Mouse (Mus musculus) CD4-positive helper T cell, adult 2 months (primary cell): ENCODE measurements around the gene Actr1b.

Source experiments
- DNase-seq: peaks from one replicate; pipeline ENCODE4 v3.0.0-alpha.2; 2012; ENCODE audit warnings: low read depth, missing footprints, low spot score

The Actr1b gene

GRCm38 (mm10) chr1:36714311-36714710 lies at the start of gene Actr1b:
TSS of gene Actr1b (minus strand) at chr1:36714422.
- no peak for DNase-seq

GRCm38 (mm10) chr1:36761568-36761967 lies 47.3 kb upstream of the Actr1b start, which contains the start of gene Zap70:
TSS of gene Zap70 (plus strand) at chr1:36761798.
- DNase-seq, result peak; percentile 95

- peak; percentile 68 for DNase-seq
Measured at GRCm38 (mm10) chr1:36761061-36761460, 46.8 kb upstream of the Actr1b start.

- DNase-seq, result peak; percentile 86
Measured at GRCm38 (mm10) chr1:36760401-36760800, 46.2 kb upstream of the Actr1b start.

- no peak for DNase-seq
Measured at GRCm38 (mm10) chr1:36759076-36759475, 44.9 kb upstream of the Actr1b start.

GRCm38 (mm10) chr1:36758553-36758952 lies 44.3 kb upstream of the Actr1b start:
- DNase-seq, result no peak

GRCm38 (mm10) chr1:36753932-36754675 lies 39.9 kb upstream of the Actr1b start:
- no peak for DNase-seq

- no peak for DNase-seq
Measured at GRCm38 (mm10) chr1:36746452-36746851, 32.2 kb upstream of the Actr1b start.

GRCm38 (mm10) chr1:36745661-36746060 lies 31.4 kb upstream of the Actr1b start:
- DNase-seq, result no peak

GRCm38 (mm10) chr1:36744268-36744944 lies 30.2 kb upstream of the Actr1b start:
- DNase-seq, result peak; percentile 85

- DNase-seq, result no peak
Measured at GRCm38 (mm10) chr1:36743046-36743445, 28.8 kb upstream of the Actr1b start.

GRCm38 (mm10) chr1:36739231-36739630 lies 25.0 kb upstream of the Actr1b start:
- DNase-seq, result no peak

GRCm38 (mm10) chr1:36737300-36737699 lies 23.1 kb upstream of the Actr1b start:
- DNase-seq, result peak; percentile 85

- DNase-seq, result no peak
Measured at GRCm38 (mm10) chr1:36724057-36724431, 9.8 kb upstream of the Actr1b start.

- peak; percentile 81 for DNase-seq
Measured at GRCm38 (mm10) chr1:36723146-36724056, 9.2 kb upstream of the Actr1b start.

- no peak for DNase-seq
Measured at GRCm38 (mm10) chr1:36718786-36719185, 4.6 kb upstream of the Actr1b start.

- DNase-seq, result no peak
Measured at GRCm38 (mm10) chr1:36711104-36711503, 3.1 kb downstream of the Actr1b start.

GRCm38 (mm10) chr1:36709854-36710280 lies 4.4 kb downstream of the Actr1b start, which contains the start of gene 4933424G06Rik:
TSS of gene 4933424G06Rik (plus strand) at chr1:36710149.
- DNase-seq, result peak; percentile 98

- peak; percentile 77 for DNase-seq
Measured at GRCm38 (mm10) chr1:36709055-36709853, 5.0 kb downstream of the Actr1b start.

- DNase-seq, result no peak
Measured at GRCm38 (mm10) chr1:36708626-36709025, 5.6 kb downstream of the Actr1b start.

- DNase-seq, result no peak
Measured at GRCm38 (mm10) chr1:36707797-36708196, 6.4 kb downstream of the Actr1b start.
